Mouse (Mus musculus): ENCODE results near the gene Cmss1. TPM values are rescaled to one million over a fixed set of nuclear protein-coding genes. Genes with fewer than 3 reads are reported as not detected.

The Cmss1 gene
- total and polyA plus RNA-seq, 2 experiments, result 3.1 to 7.8 TPM

DNA sequence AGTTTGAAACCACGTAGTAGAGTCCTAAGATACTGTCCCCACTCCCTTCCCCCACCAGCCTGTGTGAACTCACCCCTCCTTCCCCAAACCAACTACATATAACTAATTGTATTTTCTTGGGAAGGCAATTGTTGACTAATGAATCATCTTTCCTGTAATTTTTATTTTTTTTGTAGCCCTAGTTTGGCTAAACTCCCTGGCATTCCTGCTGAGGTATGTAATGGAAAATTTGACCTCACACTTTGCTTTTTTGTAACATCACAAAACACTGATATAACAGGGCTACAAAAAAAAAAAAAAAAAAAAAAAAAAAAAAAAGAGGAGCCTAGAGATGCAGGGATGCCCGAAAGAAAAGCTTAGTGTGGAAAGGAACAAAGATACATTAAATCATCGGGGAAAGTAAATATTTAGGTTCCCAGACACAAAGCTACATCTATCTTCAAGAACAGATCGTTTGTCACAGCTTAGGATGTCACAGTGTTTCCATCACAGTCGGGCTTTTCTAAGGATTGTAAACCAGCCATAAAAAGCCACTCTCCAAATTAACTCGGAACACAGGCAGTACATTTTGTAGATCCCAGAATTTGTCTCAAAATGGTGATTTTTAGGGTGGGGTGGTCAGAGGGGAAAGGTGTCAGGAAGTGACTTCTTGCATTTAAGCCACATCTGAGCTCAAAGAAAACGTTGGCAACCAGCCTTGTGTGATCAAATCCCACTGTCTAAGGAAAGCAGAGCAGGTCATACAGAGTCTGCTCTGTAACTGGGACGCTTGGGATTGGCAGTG is 185.7 kb downstream of the Cmss1 start:
- Histone ChIP-seq H3K27me3 (ENCODE audit: control insufficient read depth, insufficient read depth, low read length) (no peaks in the 10 kb centered on the region), H3K4me3 (ENCODE audit: insufficient read depth, low read depth, low read length) (no peak overlapping the region), H3K79me2 (ENCODE audit: control insufficient read depth, insufficient read depth, low read length) (no peaks in the 10 kb centered on the region), H3K9ac (ENCODE audit: low read depth, low read length) (no peak overlapping the region), H3K27ac (replicated peaks; ENCODE audit: insufficient read depth, low read depth, low read length) (no peak overlapping the region), H3K4me1 (ENCODE audit: control insufficient read depth, insufficient read depth, low read length) (no peaks in the 10 kb centered on the region), H3K36me3 (ENCODE audit: control insufficient read depth, insufficient read depth, low read length) (no peaks in the 10 kb centered on the region)
- peak; percentile 25 for DNase-seq (ENCODE audit: extremely low read depth, low read depth, low spot score)
- WGBS, result 46% methylated on average over 8 of the region's 8 CpGs
- no peak for TF ChIP-seq CTCF (IDR thresholded peaks at IDR 0.05; ENCODE audit: low read depth, low read length)
- TF ChIP-seq POLR2A (IDR thresholded peaks at IDR 0.05; ENCODE audit: extremely low read depth, insufficient read depth, low read length), result no peak

DNA sequence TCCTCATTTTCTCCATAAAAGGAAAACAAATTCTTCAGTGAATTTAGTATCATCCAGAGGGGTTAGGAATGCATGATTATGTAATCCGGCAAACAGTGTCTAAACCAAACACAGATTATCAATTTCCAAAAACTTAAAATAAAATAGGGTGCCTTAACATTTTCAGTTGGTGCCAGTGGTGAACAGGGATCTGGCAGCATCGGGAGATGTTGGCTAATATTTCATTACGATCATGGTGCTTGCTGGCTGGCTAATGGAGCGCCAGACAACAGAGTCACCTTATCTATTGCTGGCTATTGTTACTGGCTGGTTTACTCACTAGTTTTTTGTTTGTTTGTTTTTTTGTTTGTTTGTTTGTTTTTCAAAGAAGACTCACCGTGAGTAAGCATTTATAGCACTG is 186.8 kb downstream of the Cmss1 start:
- H3K36me3 ChIP-seq (ENCODE audit: control insufficient read depth, insufficient read depth, low read length), result no peaks in the 10 kb centered on the region
- H3K4me3 ChIP-seq (ENCODE audit: insufficient read depth, low read depth, low read length), result no peak overlapping the region
- WGBS, result 57% methylated on average over 5 of the region's 5 CpGs
- no peaks in the 10 kb centered on the region for H3K27me3 ChIP-seq (ENCODE audit: control insufficient read depth, insufficient read depth, low read length)
- TF ChIP-seq POLR2A (IDR thresholded peaks at IDR 0.05; ENCODE audit: extremely low read depth, insufficient read depth, low read length), result no peak
- no peak for TF ChIP-seq CTCF (IDR thresholded peaks at IDR 0.05; ENCODE audit: low read depth, low read length)
- no peak overlapping the region for H3K27ac ChIP-seq (replicated peaks; ENCODE audit: insufficient read depth, low read depth, low read length)
- no peak overlapping the region for H3K9ac ChIP-seq (ENCODE audit: low read depth, low read length)
- no peaks in the 10 kb centered on the region for H3K79me2 ChIP-seq (ENCODE audit: control insufficient read depth, insufficient read depth, low read length)
- peak; percentile 24 for DNase-seq (ENCODE audit: extremely low read depth, low read depth, low spot score)
- H3K4me1 ChIP-seq (ENCODE audit: control insufficient read depth, insufficient read depth, low read length), result no peaks in the 10 kb centered on the region

DNA sequence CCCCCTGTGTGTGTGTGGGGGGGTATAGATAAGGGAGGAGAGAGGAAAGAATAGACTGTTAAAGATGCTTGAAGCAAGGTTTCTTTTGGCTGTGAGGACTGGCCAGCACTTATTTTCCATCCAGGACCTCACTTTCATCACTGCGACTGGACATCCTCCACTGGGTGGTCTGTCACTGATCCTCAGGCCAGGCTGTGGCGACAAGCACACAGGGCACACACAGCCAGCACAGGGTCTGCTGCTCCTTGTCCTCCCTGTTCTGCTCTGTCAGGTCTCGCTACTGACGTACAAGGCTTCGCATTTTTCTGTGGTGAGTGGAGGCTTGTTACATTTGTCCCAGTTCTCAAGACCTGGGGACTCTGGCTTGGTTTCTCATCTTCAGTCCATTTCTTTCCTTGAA is 187.3 kb downstream of the Cmss1 start:
- peak overlapping the region; percentile 34; the same call in 1 of the 2 replicates for H3K9ac ChIP-seq (ENCODE audit: low read depth, low read length)
- H3K79me2 ChIP-seq (ENCODE audit: control insufficient read depth, insufficient read depth, low read length), result no peaks in the 10 kb centered on the region
- H3K36me3 ChIP-seq (ENCODE audit: control insufficient read depth, insufficient read depth, low read length), result no peaks in the 10 kb centered on the region
- H3K4me3 ChIP-seq (ENCODE audit: insufficient read depth, low read depth, low read length), result no peak overlapping the region
- 90% methylated on average over 5 of the region's 5 CpGs for WGBS
- no peaks in the 10 kb centered on the region for H3K27me3 ChIP-seq (ENCODE audit: control insufficient read depth, insufficient read depth, low read length)
- no peak for TF ChIP-seq CTCF (IDR thresholded peaks at IDR 0.05; ENCODE audit: low read depth, low read length)
- no peaks in the 10 kb centered on the region for H3K4me1 ChIP-seq (ENCODE audit: control insufficient read depth, insufficient read depth, low read length)
- peak; percentile 12 for DNase-seq (ENCODE audit: extremely low read depth, low read depth, low spot score)
- H3K27ac ChIP-seq (replicated peaks; ENCODE audit: insufficient read depth, low read depth, low read length), result peak overlapping the region; percentile 63

DNA sequence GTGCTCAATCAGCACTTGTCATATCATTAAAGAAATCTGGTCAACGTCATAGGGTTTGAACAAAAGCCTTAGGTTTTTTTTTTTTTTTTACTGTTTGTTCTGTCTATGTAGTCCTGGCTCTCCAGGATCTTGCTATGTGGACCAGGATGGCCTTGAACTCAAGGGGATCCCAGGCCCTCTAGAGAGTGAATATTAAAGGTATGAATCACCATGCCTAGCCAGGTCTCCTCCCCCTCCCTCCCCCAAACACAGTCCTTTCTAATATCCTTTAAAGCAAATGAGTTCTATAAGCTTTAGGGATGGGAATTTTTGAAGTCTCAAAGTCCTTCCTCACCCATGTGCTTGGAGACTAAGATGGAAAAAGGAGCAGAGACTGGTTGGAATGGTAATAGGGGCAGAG is 188.7 kb downstream of the Cmss1 start:
- 76% methylated on average over 1 of the region's 1 CpGs for WGBS
- Histone ChIP-seq H3K4me3 (ENCODE audit: insufficient read depth, low read depth, low read length) (no peak overlapping the region), H3K9ac (ENCODE audit: low read depth, low read length) (no peak overlapping the region), H3K36me3 (ENCODE audit: control insufficient read depth, insufficient read depth, low read length) (no peaks in the 10 kb centered on the region), H3K27me3 (ENCODE audit: control insufficient read depth, insufficient read depth, low read length) (no peaks in the 10 kb centered on the region), H3K79me2 (ENCODE audit: control insufficient read depth, insufficient read depth, low read length) (no peaks in the 10 kb centered on the region), H3K4me1 (ENCODE audit: control insufficient read depth, insufficient read depth, low read length) (no peaks in the 10 kb centered on the region), H3K27ac (replicated peaks; ENCODE audit: insufficient read depth, low read depth, low read length) (no peak overlapping the region)
- no peak for DNase-seq (ENCODE audit: extremely low read depth, low read depth, low spot score)
- no peak for TF ChIP-seq CTCF (IDR thresholded peaks at IDR 0.05; ENCODE audit: low read depth, low read length)
- no peak for TF ChIP-seq POLR2A (IDR thresholded peaks at IDR 0.05; ENCODE audit: extremely low read depth, insufficient read depth, low read length)

GRCm38 (mm10) chr16:57417017-57417416 is 189.6 kb downstream of the Cmss1 start:
- no peaks in the 10 kb centered on the region for H3K79me2 ChIP-seq (ENCODE audit: control insufficient read depth, insufficient read depth, low read length)
- no peaks in the 10 kb centered on the region for H3K4me1 ChIP-seq (ENCODE audit: control insufficient read depth, insufficient read depth, low read length)
- DNase-seq (ENCODE audit: extremely low read depth, low read depth, low spot score), result no peak
- TF ChIP-seq POLR2A (IDR thresholded peaks at IDR 0.05; ENCODE audit: extremely low read depth, insufficient read depth, low read length), result no peak
- no peak for TF ChIP-seq CTCF (IDR thresholded peaks at IDR 0.05; ENCODE audit: low read depth, low read length)
- H3K9ac ChIP-seq (ENCODE audit: low read depth, low read length), result no peak overlapping the region
- H3K36me3 ChIP-seq (ENCODE audit: control insufficient read depth, insufficient read depth, low read length), result no peaks in the 10 kb centered on the region
- H3K27me3 ChIP-seq (ENCODE audit: control insufficient read depth, insufficient read depth, low read length), result no peaks in the 10 kb centered on the region
- WGBS, result 87% methylated on average over 9 of the region's 9 CpGs
- no peak overlapping the region for H3K4me3 ChIP-seq (ENCODE audit: insufficient read depth, low read depth, low read length)
- H3K27ac ChIP-seq (replicated peaks; ENCODE audit: insufficient read depth, low read depth, low read length), result no peak overlapping the region

DNA sequence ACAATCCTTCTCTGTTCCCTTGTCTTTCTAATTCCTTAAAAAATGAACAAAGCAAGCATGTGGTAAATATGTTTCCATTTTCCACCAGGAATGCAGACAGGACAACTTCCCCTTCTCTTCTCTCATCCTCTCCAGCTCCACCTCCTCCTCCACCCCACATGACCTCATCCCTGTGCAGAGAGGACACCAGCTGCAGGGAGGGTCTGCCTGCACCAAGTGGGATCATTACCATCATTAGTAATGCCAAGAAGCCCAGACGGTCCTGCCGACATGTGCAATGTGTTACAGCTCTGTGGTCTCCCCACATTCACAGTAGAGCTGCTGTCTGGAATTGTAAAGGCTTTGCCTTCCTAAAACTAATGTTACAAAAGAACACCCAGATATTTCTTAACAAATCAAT is 190.6 kb downstream of the Cmss1 start:
- H3K4me3 ChIP-seq (ENCODE audit: insufficient read depth, low read depth, low read length), result no peak overlapping the region
- no peaks in the 10 kb centered on the region for H3K79me2 ChIP-seq (ENCODE audit: control insufficient read depth, insufficient read depth, low read length)
- no peak overlapping the region for H3K27ac ChIP-seq (replicated peaks; ENCODE audit: insufficient read depth, low read depth, low read length)
- H3K27me3 ChIP-seq (ENCODE audit: control insufficient read depth, insufficient read depth, low read length), result no peaks in the 10 kb centered on the region
- H3K36me3 ChIP-seq (ENCODE audit: control insufficient read depth, insufficient read depth, low read length), result no peaks in the 10 kb centered on the region
- TF ChIP-seq CTCF (IDR thresholded peaks at IDR 0.05; ENCODE audit: low read depth, low read length), result no peak
- no peak for TF ChIP-seq POLR2A (IDR thresholded peaks at IDR 0.05; ENCODE audit: extremely low read depth, insufficient read depth, low read length)
- H3K9ac ChIP-seq (ENCODE audit: low read depth, low read length), result no peak overlapping the region
- DNase-seq (ENCODE audit: extremely low read depth, low read depth, low spot score), result no peak
- H3K4me1 ChIP-seq (ENCODE audit: control insufficient read depth, insufficient read depth, low read length), result no peaks in the 10 kb centered on the region
- 91% methylated on average over 2 of the region's 2 CpGs for WGBS
